Mouse (Mus musculus) heart, embryonic 11.5 days (tissue): ENCODE measurements at regions not wholly inside any gene's neighbourhood (a gene's known extent, or its start where the extent isn't known, plus 50 kb on each side); places are given as distances from the start of the nearest gene placed in this dataset.

Source experiments
- ATAC-seq: fragments of 200-750 bp; cut with Nextera tagmentation; replicated peaks from 2 replicates; pipeline ENCODE4 v1.8.0; 2017; ENCODE audit warnings: moderate library complexity; ENCODE audit not compliant: insufficient number of reproducible peaks, low FRiP score, low TSS enrichment
- H3K27ac ChIP-seq: fragments of 300-500 bp; sonication (generic); 2 replicates; pipeline ENCODE4 v1.5.1; 2014; ENCODE audit warnings: mild to moderate bottlenecking, low read depth, low read length
- H3K27me3 ChIP-seq: fragments of 300-500 bp; sonication (generic); 2 replicates; pipeline ENCODE4 v1.6.1; 2014; ENCODE audit warnings: mild to moderate bottlenecking, low read length, mixed read lengths; ENCODE audit not compliant: control insufficient read depth, insufficient read depth
- H3K36me3 ChIP-seq: fragments of 300-500 bp; sonication (generic); 2 replicates; pipeline ENCODE4 v1.6.1; 2014; ENCODE audit warnings: mild to moderate bottlenecking, low read length, moderate library complexity, mixed read lengths; ENCODE audit not compliant: control insufficient read depth, insufficient read depth
- H3K4me1 ChIP-seq: fragments of 300-500 bp; sonication (generic); 2 replicates; pipeline ENCODE4 v1.6.1; 2014; ENCODE audit warnings: low read length; ENCODE audit not compliant: control insufficient read depth, insufficient read depth
- H3K4me2 ChIP-seq: fragments of 300-500 bp; sonication (generic); 2 replicates; pipeline ENCODE4 v1.6.1; 2014; ENCODE audit warnings: mild to moderate bottlenecking, moderate library complexity
- H3K4me3 ChIP-seq: fragments of 300-500 bp; sonication (generic); 2 replicates; pipeline ENCODE4 v1.5.1; 2014; ENCODE audit warnings: low read depth, low read length
- H3K9ac ChIP-seq: fragments of 300-500 bp; sonication (generic); 2 replicates; pipeline ENCODE4 v1.6.1; 2014; ENCODE audit warnings: mild to moderate bottlenecking, low read depth, low read length, moderate library complexity
- H3K9me3 ChIP-seq: fragments of 300-500 bp; sonication (generic); replicated peaks from 2 replicates; pipeline ENCODE4 v1.6.1; 2016; ENCODE audit warnings: low read length; ENCODE audit not compliant: control insufficient read depth
- WGBS: fragments of 180-500 bp; shearing (Covaris S2); extraction: QIAGEN DNeasy Blood & Tissue Kit; methylation state at CpG from one replicate; pipeline ENCODE4 v1.1.7; 2014; ENCODE audit not compliant: insufficient replicate concordance; 5-methylcytosine and 5-hydroxymethylcytosine counted together

DNA sequence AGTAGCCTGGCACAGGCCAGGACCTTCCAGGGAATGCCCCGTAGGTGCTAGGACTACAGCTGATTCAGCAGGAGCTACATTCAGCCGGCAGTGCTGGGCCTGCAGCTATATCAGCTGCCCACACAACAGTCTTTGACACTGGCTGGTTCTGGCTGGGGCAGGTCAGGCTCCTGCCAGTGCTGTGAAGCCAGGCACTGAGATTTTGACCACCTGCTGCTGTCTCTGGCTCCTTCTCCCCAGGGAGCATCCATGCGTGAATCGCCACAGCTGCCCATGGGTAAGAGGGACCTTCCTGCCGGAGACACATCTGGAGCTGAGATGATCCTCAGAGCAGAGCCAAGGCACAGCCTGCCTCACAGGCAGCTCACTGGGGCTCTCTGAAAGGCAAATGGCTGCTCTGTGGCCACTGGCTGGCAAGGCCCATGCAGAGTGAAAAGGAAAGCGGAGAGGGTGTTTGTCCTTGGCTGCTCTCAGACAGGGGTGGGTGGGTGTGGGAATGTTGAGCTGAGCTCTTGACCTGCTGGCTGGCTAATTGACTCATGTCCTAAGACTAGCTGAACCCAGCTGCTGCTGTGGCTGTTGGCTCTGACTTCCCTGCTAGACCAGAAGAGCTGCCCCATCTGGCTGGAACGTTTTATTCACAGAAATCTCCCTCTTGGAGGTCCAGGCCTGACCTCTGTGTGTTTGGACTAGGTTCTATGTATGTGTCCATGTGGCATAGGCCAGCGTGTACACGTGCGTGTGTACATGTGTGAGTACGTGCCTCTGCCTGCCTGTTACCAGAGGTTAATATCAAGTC is 187.4 kb upstream of the Igsf21 start:
- H3K27me3 ChIP-seq: 0 out of 2 replicates have a peak, but pooled peaks cover 5% of the 10 kb centered on the region
- H3K27ac ChIP-seq: no peak overlapping the region
- no peak overlapping the region for H3K4me2 ChIP-seq
- H3K4me3 ChIP-seq: no peak overlapping the region
- H3K9ac ChIP-seq: no peak overlapping the region
- ATAC-seq: no peak
- 51% methylated on average over 11 of the region's 11 CpGs for WGBS
- no peaks in the 10 kb centered on the region for H3K9me3 ChIP-seq
- H3K4me1 ChIP-seq: peaks cover 5% of the 10 kb centered on the region
- no peaks in the 10 kb centered on the region for H3K36me3 ChIP-seq

DNA sequence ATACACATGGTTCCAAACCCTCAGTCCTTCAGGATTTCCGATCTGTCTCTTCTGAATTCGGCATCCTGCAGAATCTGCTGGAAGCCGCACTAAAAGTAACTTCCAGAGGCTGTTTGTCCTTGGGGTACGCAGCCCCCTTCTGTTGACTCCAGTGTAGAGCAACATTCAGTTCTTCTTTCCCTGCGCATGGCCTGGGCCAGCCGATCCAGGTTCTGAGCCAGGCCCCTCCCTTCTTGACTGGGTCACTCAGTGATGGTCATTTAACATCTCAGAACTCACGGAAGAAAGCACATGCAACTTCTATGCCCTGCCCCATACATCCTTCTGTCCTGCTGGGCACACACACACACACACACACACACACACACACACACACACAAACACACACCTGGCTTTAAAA is 185.5 kb upstream of the Igsf21 start:
- H3K4me3 ChIP-seq: no peak overlapping the region
- H3K9me3 ChIP-seq: no peaks in the 10 kb centered on the region
- no peak for ATAC-seq
- 0 out of 2 replicates have a peak, but pooled peaks cover 5% of the 10 kb centered on the region for H3K27me3 ChIP-seq
- H3K36me3 ChIP-seq: no peaks in the 10 kb centered on the region
- peaks cover 5% of the 10 kb centered on the region for H3K4me1 ChIP-seq
- H3K4me2 ChIP-seq: no peak overlapping the region
- 80% methylated on average over 7 of the region's 7 CpGs for WGBS
- H3K9ac ChIP-seq: no peak overlapping the region
- no peak overlapping the region for H3K27ac ChIP-seq

DNA sequence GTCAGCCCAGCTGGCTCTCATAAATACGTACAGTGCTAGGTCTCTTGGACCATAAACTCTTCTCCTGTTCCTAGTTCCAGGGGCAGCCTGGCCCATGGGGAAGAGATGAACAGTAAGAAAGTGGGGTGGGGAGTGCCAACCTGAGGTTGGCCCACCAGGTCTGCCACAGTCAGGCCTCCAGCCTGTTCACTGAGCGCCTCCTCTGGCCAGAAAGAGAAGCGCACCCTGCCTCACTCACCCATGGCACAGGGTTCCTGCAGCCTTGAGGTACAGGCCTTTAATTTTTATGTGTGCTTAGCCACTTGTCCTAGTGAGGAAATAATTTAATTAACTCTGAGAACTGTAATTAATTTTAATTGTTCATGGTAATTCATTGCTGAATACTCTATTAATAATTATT is 180.5 kb upstream of the Igsf21 start:
- Histone ChIP-seq H3K4me2 (no peak overlapping the region), H3K9ac (no peak overlapping the region), H3K27me3 (0 out of 2 replicates have a peak, but pooled peaks cover 1% of the 10 kb centered on the region), H3K36me3 (no peaks in the 10 kb centered on the region), H3K9me3 (no peaks in the 10 kb centered on the region), H3K4me3 (no peak overlapping the region), H3K27ac (no peak overlapping the region), H3K4me1 (0 out of 2 replicates have a peak, but pooled peaks cover 3% of the 10 kb centered on the region)
- WGBS: 74% methylated on average over 3 of the region's 3 CpGs
- ATAC-seq: no peak

DNA sequence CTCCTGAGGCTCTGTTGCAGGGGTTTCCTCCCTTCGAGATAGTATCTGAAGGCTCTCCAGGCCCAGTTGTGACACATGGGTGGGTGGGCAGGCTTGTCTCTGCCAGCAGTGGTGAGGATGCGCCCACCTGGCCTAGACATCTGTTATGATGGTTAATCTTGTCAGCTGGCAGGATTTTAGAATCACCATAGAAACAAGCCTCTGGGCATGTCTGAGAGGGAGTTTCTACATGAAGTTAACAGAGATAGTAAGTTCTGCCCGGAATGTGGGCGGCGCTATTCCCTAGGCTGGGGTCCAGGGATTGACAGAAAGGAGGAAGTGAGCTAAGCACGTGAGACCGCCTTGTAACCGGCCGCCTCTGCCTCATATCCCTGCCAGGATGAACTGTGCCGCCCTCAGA is 177.2 kb upstream of the Igsf21 start:
- Histone ChIP-seq H3K4me2 (no peak overlapping the region), H3K27ac (no peak overlapping the region), H3K9ac (no peak overlapping the region), H3K9me3 (no peaks in the 10 kb centered on the region), H3K4me1 (peaks cover 9% of the 10 kb centered on the region), H3K36me3 (no peaks in the 10 kb centered on the region), H3K27me3 (no peaks in the 10 kb centered on the region), H3K4me3 (no peak overlapping the region)
- no peak for ATAC-seq
- 89% methylated on average over 10 of the region's 10 CpGs for WGBS

DNA sequence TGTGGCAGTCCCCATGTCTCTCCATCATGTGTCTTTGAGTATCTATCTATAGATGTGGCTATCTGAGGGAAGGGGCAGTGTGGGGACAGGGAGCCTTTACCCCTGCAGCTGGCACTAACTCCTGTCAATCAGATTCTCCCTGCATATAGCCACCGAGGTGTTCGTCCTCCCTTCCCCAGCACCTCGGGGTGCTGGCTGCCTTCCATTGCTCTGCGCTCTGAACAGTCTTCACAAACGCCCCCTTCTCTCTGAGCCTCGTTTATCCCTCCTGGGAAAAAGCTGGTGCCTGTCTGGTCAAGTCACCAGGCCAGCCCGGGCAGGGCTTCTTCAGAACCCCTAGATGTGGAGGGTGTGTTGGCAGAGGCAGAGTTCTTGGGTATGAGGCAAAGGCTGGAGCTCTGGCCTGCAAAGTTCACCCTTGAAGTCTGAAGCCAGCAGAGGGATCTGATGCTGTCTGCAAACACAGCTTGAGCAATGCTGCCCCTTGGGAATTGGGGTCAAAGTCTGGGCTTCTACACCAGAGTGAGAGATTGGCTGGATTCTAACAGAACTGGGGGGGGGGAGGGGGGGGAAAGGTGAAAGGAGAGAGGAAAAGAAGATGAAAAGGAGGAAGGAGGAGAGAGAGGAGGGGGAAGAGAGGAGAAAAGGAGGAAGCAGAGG is 175.5 kb upstream of the Igsf21 start:
- no peak overlapping the region for H3K4me2 ChIP-seq
- no peak for ATAC-seq
- no peaks in the 10 kb centered on the region for H3K36me3 ChIP-seq
- peaks cover 9% of the 10 kb centered on the region for H3K4me1 ChIP-seq
- 69% methylated on average over 7 of the region's 7 CpGs for WGBS
- H3K27me3 ChIP-seq: no peaks in the 10 kb centered on the region
- no peak overlapping the region for H3K9ac ChIP-seq
- no peaks in the 10 kb centered on the region for H3K9me3 ChIP-seq
- H3K4me3 ChIP-seq: no peak overlapping the region
- no peak overlapping the region for H3K27ac ChIP-seq

DNA sequence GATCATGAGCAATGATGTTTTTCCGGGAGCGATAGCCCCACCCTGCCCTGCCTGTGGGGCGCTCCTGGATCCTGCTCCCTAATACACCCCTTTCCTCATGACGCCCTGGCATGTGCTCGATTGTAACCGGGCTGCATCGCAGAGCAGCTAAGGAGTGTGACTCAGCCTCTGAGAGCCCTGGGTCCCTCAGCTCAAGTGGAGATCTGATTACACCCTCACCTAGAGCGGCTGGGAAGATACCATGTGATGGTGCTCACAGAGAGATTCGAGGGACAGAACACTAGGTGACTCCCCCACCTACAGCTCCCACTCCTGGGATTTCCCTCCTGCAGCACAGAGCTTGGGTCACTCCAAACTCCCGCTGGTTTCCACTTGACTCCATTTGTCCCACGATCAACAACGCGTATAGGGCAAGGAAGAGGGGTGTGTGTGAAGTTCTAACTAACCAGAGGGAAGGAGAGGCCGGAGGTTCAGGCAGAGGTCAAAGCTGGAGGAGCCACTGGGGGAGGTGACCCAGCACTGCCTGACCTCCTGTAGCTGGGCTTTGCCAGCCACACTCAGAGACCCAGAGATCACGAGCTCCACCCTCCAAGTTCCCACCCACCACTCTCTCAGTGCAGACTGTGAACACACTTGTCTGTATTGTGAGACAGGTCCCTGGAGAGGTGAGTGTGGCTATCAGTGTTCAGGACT is 173.3 kb upstream of the Igsf21 start:
- Histone ChIP-seq H3K27me3 (no peaks in the 10 kb centered on the region), H3K4me2 (peak overlapping the region; percentile 2; the same call in 1 of the 2 replicates), H3K36me3 (no peaks in the 10 kb centered on the region; the same call in 1 of the 2 replicates), H3K9ac (no peak overlapping the region; the same call in 1 of the 2 replicates), H3K9me3 (no peaks in the 10 kb centered on the region), H3K4me1 (peaks cover 9% of the 10 kb centered on the region), H3K27ac (no peak overlapping the region), H3K4me3 (no peak overlapping the region)
- ATAC-seq: no peak
- WGBS: 36% methylated on average over 15 of the region's 15 CpGs

DNA sequence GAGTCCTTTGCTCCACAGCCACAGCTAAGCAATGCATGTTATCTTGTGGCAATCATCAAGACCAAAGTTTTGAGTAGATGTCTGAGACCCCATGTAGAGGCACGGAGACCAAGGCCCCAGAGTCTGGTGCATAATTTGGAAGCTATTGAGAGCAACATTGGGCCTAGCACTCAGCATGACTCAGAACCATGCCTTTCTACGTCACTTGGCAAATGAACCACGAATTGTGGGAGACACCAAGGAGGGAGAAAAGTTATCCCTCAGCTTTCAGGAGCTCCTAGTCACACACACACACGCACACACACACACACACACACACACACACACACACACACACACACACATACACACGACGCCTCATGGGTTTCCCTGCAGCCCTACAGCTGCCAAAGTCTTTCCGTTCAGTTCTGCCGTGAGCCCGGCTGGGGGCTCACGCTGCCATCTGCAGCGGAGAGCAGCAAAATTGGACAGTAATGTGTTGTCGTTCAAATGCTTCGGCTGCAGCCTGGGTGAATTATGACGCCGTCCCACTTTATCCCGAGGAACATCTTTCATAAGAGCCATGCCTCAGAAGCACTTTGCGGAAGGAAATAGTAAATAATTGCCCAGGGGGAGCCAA is 165.8 kb upstream of the Igsf21 start:
- WGBS: 82% methylated on average over 17 of the region's 17 CpGs
- Histone ChIP-seq H3K27me3 (no peaks in the 10 kb centered on the region), H3K4me3 (no peak overlapping the region), H3K4me2 (no peak overlapping the region), H3K9me3 (no peaks in the 10 kb centered on the region), H3K4me1 (no peaks in the 10 kb centered on the region), H3K36me3 (no peaks in the 10 kb centered on the region; the same call in 1 of the 2 replicates), H3K27ac (no peak overlapping the region), H3K9ac (no peak overlapping the region)
- no peak for ATAC-seq

DNA sequence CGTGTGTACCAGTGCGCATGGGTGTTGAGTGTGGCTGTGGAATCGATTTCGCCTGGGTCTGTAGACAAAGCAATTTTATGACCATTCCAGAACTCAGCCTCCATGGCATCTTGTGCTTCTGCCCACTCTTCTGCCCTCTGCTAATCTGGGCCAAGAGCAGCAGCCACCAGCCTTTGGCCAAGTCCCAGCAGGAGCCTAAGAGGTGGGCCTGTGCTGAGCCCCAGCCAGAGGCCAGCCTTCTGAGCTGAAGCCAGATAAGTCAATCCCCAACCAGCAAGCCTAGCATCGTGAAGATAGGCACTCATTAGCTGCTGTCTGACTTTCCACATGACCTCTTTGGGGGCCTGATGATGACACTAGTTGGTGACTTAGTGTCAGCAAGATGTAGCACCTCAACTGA is 161.9 kb upstream of the Igsf21 start:
- no peaks in the 10 kb centered on the region for H3K36me3 ChIP-seq
- no peak overlapping the region for H3K4me3 ChIP-seq
- H3K9ac ChIP-seq: no peak overlapping the region
- H3K27ac ChIP-seq: no peak overlapping the region
- 86% methylated on average over 5 of the region's 5 CpGs for WGBS
- no peaks in the 10 kb centered on the region for H3K9me3 ChIP-seq
- no peak for ATAC-seq
- H3K27me3 ChIP-seq: no peaks in the 10 kb centered on the region
- no peaks in the 10 kb centered on the region for H3K4me1 ChIP-seq
- no peak overlapping the region for H3K4me2 ChIP-seq
